Mouse (Mus musculus) retina, postnatal 1 day (tissue): ENCODE data around the gene Slc10a7.

ENCODE experiments used
- DNase-seq: peaks from one replicate; pipeline ENCODE4 v3.0.0-alpha.2; 2012

Gene Slc10a7

DNA sequence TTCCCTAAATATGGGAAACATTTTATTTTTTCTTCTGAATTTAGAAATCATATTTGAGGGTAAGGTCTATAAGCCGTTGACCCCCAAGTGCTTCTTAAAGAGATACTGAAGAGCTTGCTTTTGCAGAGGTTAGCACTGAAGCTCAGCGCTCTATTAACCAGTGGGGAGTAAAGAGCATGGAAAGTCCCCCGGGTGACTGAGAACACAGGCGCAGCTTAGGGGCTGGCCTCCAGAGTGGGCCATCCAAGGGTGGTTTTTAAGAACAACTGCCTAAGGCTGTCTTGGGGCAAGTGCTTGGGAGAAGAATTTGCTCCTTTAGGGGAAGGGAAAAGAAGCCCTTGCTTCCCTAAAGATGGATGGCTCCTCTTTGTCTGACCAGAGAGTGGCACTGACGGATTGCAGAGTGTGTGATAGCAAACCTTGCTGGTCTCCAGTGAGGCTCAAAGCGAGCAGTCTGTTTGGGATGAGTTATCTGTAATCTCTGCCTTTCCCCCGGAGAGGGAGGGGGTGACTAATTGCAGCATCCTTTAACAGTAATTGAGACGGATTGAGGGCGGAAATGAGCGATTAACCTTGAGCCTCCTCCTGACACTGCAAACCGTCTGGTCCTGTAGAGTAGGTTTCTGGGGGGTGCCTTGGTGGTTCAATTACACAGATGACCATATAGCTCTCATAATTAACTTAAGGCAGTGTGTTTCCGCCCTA lies 115.7 kb downstream of the Slc10a7 start:
- peak; percentile 65 for DNase-seq

DNA sequence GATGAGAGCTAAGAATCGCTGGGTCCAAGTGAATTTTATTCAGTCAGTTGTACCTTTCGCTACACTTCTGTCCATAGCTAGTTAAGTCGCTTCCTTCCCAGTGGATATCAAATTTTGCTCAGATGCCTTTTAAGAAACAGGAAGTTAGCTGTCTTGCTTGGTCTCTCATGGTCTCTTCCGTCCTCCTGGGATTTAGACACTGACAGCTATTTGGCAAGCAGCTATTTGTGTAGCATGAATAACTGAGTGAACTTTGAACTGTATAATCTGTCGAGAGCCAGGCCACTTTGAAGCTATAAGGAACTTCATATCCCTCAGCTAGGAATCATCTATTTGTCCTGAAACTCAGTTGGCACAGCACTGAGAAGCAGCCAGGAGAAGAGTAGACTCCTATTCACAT lies 117.5 kb downstream of the Slc10a7 start:
- DNase-seq: no peak

DNA sequence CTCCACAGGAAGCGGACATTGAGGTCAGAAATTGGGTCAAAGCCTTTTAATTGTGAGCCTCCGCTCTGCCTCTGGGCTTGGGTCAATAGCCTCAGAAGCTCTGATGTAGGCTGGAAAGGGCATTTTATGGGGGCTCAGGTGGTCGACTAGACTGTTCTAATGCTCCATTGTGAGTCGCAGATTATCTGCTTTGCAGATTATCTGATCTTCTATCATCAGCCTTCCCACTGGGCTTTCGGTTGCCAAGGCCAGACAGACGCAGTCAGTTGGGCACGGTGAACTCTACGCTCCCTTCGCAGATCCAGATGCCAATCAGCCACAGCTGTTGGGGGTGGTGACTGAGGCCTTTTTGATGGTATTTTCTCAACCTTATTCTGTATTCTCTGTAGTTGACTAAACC lies 118.6 kb downstream of the Slc10a7 start:
- DNase-seq: peak; percentile 45

- DNase-seq: no peak
Measured at GRCm38 (mm10) chr8:78630414-78631164, 121.4 kb downstream of the Slc10a7 start.

DNA sequence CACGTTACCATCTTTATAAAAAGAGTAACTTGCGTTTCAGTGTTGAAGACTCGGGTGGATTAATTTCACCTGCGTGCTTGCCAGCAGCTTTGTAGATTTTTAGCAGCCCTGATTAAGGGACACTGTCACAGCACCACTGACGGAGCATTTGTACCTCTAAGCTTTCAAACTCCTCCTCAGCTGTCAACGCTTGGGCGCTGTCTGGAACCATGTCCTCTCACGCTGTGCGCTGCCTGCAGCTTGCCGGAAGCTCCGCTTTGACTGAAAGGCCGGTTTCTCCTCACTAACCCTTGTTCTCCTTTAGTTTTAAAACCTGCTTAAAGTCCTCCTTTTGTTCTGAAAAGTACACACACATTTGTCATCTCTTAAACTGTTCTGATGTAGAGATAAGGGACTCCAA lies 123.9 kb downstream of the Slc10a7 start:
- no peak for DNase-seq

- DNase-seq: no peak
Measured at GRCm38 (mm10) chr8:78634018-78634417, 124.9 kb downstream of the Slc10a7 start.

DNA sequence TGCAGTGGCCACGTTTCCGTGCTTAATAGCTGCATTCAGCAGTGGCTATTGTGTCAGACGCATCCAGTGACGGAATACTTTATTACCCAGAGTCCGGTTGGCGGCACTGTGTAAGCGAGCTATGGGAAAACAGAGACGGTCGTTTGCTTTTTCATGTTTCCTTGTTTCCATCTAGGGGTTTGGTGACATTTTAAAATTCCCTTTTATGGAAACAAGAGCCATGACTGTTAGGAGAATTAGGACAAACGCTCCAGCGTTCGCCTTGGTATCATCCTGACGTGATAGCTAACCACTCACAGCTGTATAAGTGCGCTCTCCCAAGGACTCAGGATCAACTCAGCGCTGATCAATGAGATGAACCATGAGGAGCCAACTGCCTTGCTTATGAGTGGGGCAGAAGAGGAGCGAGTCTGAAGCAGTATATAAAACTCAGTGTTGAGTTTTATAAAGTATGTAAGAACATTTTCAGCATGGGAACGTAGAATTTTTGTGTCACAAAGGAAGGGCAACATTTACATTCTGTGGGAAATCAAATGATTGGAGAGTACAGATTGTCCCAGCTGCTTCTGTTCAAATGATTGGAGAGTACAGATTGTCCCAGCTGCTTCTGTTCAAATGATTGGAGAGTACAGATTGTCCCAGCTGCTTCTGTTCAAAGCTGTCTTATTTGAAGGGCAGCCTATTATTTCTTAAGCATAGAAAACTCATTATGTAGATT lies 125.5 kb downstream of the Slc10a7 start:
- DNase-seq: no peak

DNA sequence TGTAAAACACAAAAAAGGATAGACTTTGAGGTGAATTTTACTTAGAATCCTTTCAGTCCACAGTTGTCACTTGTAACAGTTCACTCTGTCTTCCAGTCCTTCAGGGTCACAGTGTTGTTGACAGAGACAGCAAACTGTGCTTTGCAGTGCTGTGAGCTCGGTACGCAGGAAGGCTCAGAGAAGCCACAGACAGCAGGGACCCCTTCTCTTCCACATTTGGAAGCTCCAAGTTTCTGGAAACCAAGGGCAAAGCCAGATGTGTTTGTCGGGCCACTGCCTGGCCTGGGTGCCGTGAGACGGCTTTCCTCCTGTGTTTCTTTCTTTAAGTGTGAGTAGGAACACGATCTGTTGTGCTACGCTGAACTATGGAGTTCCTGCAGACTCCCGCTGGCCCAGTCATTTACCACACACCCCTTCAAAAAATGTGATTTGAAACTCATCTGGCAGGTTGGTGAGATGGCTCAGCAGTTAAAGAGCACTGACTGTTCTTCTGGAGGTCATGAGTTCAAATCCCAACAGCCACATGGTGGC lies 126.2 kb downstream of the Slc10a7 start:
- DNase-seq: no peak

DNA sequence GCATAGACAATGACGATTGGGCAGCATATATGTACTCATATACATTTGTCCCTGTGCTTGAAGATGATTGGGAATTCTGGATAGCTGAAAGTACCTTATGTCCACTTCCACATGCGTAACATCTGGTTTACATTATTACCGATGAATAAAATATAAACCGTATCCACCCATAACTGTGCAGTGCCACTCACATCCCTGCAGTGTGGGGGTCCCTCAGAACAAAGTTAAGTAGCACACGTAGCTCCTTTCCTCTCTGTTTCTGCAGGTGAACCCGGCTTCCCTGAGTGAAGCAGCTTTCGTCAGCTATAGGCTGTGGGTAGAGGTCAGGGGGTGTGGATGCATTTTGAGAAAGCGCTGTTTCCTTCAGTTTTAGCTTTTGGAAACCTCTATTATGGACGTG lies 132.8 kb downstream of the Slc10a7 start:
- DNase-seq: no peak

DNA sequence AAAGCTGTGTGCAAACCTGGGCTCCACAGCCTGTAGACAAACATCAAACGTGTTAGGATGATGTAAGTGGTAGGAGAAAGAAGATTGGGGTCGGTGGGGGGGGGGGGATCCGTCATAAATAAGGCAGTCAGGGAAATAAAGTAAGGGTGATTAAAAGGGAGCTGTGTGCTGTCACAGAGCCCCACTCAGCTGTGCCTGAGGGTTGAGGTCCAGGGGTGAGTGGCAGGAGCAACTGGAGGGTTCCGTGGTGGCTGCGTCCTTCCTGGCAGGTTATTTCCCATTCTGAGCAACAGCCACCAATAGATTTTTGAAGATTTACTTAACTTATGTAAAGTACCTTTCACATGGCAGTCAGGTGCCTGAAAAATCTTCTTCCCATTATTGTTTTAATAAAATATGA lies 133.2 kb downstream of the Slc10a7 start:
- DNase-seq: no peak

DNA sequence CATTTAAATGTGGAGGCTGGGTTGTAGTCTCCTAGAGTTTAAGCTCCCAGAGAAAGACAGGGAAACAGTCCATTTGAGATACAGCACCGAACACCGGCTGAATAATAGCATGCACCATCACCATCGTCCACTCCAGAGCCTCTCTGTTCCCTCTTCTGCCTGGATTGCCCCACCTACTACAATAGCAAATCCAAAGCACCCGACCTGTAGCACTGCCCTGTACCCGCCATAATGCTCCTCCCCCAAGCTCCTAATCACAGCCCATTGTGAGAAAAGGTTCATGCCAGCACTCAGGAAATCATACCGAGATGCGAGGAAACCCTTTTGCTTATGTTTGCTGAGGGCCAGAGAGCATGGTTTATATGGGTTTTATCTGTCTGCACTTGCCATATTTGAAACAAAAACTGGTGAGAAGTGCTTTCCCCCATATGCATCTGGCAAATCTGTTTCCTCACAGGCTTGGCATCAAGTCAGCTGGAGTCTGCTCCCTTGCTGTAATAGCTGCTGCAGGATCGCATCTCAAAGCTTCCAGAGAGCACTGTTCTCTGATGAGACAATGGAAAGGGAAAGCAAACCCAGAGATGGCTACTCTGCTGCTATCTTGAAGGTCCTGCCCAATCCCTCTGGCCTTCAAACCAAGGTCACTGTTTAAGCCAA lies 138.0 kb downstream of the Slc10a7 start:
- DNase-seq: no peak

- no peak for DNase-seq
Measured at GRCm38 (mm10) chr8:78647846-78648245, 138.7 kb downstream of the Slc10a7 start.

DNA sequence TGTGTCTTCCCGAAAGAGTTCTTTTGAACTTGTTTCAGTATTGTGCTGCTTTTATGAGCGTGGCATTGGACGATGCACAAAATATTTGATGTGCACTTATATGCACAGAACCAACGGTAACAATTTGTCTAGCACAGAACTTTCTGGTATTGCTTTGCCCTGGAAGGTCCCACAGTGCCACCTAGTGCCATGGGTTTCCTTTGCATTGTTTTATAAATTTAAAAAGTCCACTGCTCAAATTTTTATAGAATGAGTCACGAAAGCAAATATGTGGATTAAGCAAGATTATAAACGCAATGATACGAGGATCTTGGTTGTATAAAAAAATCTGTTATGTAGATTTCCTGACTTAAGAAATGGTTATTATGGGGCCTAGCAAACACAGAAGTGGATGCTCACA lies 139.8 kb downstream of the Slc10a7 start:
- peak; percentile 59 for DNase-seq

DNA sequence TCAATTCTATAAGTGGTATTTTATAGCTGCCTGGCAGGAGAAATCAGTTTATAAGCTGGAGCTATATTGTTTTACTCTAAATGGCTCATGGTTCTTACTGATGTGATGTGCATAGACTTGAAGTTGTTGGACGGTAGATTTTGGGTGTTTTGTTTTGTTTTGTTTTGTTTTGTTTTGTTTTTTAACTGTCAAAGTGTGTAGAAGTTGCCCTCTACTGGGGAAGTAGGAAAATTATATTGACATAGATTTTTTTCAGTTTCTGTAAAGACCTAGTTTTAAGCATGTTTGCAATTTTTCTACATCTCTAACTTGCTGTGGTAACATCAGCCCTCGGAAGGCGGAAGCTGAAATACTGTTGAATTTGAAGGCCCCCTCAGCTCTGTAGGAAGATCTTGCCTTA lies 142.5 kb downstream of the Slc10a7 start:
- DNase-seq: no peak

DNA sequence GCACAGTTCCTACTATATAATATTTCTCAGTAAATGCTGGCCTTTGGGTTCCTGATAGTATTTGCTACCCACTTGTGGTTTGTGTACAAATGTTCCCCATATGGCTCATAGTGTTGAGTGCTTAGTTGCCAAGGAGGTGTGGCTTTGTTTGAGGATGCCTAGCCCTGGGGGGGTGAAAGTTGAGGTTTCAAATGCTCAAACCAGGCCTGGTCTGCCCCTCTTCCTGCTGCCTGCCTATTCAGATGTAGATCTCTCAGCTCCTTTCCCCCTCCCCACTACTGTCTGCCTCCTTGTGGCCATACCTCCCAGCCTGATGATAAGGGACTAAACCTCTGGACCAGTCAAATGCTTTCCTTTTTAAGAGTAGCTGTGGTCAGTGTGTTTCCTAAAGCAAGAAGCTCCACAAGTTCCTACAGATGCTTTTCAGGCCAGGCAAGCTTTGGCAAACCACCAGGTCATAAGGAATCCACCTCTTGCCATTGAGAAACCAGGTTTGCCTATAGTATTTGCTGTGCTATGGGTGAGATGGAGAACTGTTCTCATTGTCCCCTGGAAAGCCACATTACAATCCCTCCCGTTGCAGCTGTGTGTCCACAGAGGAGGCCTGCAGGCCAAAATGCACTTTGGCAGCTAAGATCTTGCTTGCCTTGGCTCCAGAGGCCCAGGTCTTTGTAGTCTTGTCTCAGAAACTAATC lies 146.4 kb downstream of the Slc10a7 start:
- DNase-seq: no peak

GRCm38 (mm10) chr8:78656700-78657370 lies 147.7 kb downstream of the Slc10a7 start:
- DNase-seq: no peak

DNA sequence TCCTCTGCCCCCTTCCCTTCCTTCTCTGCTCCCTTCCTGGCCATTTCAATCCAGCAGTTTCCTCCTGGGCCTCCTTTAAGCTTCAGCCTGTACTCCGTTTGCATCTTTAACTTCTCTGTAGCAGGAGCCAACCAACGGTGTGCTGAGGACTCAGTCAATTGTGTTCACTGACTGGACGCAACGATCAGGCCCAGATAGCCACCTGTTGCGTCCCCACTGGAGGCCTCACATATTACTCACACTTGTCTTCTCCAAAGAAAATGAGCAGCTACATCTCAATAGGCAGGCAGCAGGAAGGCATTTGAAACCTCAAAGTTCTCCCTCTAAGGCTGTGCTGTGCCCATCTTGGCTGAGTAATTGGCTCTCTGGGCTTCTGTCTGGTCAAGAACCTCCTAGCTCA lies 149.0 kb downstream of the Slc10a7 start:
- DNase-seq: peak; percentile 14

DNA sequence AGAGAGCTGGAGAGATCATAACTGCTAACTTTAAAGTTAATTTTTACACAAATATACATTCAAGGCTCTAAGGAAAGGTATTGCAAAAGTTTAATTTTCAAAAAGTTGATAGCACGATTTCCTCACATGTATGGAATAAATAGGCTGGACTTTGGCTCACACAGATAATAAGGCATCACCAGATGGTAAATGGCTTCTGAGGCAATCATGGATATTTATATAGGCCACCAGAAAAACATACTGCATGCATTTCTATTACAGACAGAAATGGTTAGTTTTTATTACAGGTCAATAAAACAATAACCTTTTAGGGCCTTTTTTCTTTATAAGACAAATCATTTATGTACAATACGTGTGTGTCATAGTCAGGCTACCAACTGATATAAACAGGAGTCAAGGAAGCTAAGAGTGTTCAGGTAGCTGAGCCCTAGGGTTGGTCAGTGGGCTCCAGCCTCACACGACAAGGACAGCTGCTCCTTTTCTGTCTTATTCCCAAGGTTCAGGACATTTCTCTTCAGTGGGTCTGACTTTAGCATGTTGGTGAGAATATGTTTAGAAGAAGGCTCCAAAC lies 150.6 kb downstream of the Slc10a7 start:
- no peak for DNase-seq

GRCm38 (mm10) chr8:78664306-78664940 lies 155.3 kb downstream of the Slc10a7 start:
- DNase-seq: no peak

GRCm38 (mm10) chr8:78667399-78667798 lies 158.3 kb downstream of the Slc10a7 start:
- DNase-seq: no peak

DNA sequence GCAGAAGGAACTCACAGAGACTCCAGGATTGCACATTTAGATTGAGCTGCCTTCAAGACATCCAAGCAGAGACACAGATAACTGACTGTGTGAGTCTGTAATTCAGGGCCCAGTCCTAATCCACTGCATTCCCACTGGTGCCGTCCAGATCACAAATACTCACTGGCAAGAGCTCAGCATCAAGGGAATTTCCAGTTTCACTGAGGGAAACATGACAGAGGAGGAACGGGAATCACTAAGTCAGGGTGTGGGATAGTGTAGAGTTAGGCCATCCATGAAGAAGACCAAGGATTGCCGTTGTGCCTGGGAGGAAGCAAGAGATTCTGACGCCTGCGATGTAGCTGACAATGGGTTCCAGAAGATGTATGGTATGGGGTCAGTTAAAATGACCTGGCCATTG lies 159.1 kb downstream of the Slc10a7 start:
- no peak for DNase-seq
